Mouse (Mus musculus) neural tube, embryonic 13.5 days (tissue): ENCODE measurements around the gene Ccdc24. TPM values are rescaled to one million over a fixed set of nuclear protein-coding genes. Genes with fewer than 3 reads are reported as not detected.

Experiments
- ATAC-seq: fragments of 200-750 bp; cut with Nextera tagmentation; 2 replicates; pipeline ENCODE4 v1.8.0; 2017; ENCODE audit warnings: low read depth, mild to moderate bottlenecking, moderate TSS enrichment, moderate library complexity
- H3K27ac ChIP-seq: fragments of 300-500 bp; sonication (generic); replicated peaks from 2 replicates; pipeline ENCODE4 v1.5.1; 2015; ENCODE audit warnings: moderate library complexity, mild to moderate bottlenecking, inconsistent platforms
- H3K27me3 ChIP-seq: fragments of 300-500 bp; sonication (generic); 2 replicates; pipeline ENCODE4 v1.6.1; 2015; ENCODE audit warnings: mild to moderate bottlenecking, inconsistent platforms
- H3K36me3 ChIP-seq: fragments of 300-500 bp; sonication (generic); 2 replicates; pipeline ENCODE4 v1.6.1; 2015; ENCODE audit warnings: mild to moderate bottlenecking, inconsistent platforms
- H3K4me1 ChIP-seq: fragments of 300-500 bp; sonication (generic); replicated peaks from 2 replicates; pipeline ENCODE4 v1.6.1; 2015; ENCODE audit warnings: inconsistent platforms
- H3K4me2 ChIP-seq: fragments of 300-500 bp; sonication (generic); 2 replicates; pipeline ENCODE4 v1.6.1; 2015; ENCODE audit warnings: inconsistent platforms, mild to moderate bottlenecking, moderate library complexity
- H3K4me3 ChIP-seq: fragments of 300-500 bp; sonication (generic); 2 replicates; pipeline ENCODE4 v1.5.1; 2015; ENCODE audit warnings: mild to moderate bottlenecking, inconsistent platforms
- H3K9ac ChIP-seq: fragments of 300-500 bp; sonication (generic); 2 replicates; pipeline ENCODE4 v1.6.1; 2015; ENCODE audit warnings: moderate library complexity, mild to moderate bottlenecking, inconsistent platforms
- H3K9me3 ChIP-seq: fragments of 300-500 bp; sonication (generic); 2 replicates; pipeline ENCODE4 v1.6.1; 2016; ENCODE audit warnings: inconsistent platforms
- WGBS: fragments of 180-500 bp; shearing (Covaris S2); methylation state at CpG from one replicate; pipeline ENCODE4 v1.1.7; 2015; 5-methylcytosine and 5-hydroxymethylcytosine counted together
- polyA plus RNA-seq: library from polyadenylated mRNA; unstranded; fragments of >200 nt; fragmentation: Nextera tagmentation; extraction: Ambion mirVana; gene quantifications from 2 replicates; pipeline ENCODE4 v1.2.1, GENCODE M21; 2015

Gene Ccdc24
- polyA plus RNA-seq, 1 experiment from 2014 or later = 2.5 TPM

DNA sequence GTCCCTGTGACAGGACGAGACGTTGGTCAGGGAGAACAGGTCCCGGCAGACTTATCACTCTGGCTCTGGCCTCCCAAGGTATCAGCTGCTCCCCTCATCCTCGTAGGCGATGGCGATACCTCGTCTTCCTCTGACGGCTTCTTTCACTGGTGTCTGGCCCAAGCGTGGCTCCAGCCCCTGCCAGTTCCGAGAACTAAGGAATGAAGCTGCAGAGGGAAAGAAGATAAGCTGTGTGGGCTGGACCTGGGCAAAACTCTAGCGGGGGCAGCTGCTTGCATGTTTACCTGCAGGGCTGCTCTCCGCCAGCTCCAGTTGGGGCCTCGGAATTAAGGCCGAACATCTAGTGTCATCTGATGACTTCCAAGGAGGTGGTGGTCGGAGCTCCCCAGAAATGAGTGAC is 17.1 kb upstream of the Ccdc24 start:
- no peaks in the 10 kb centered on the region for H3K9me3 ChIP-seq
- no peaks in the 10 kb centered on the region for H3K27me3 ChIP-seq
- peaks cover 43% of the 10 kb centered on the region for H3K36me3 ChIP-seq
- WGBS = 92% methylated on average over 15 of the region's 15 CpGs
- no peak for ATAC-seq
- H3K4me3 ChIP-seq = no peak overlapping the region
- no peak overlapping the region for H3K27ac ChIP-seq
- H3K9ac ChIP-seq = no peak overlapping the region
- peaks cover 42% of the 10 kb centered on the region for H3K4me1 ChIP-seq
- H3K4me2 ChIP-seq = no peak overlapping the region

DNA sequence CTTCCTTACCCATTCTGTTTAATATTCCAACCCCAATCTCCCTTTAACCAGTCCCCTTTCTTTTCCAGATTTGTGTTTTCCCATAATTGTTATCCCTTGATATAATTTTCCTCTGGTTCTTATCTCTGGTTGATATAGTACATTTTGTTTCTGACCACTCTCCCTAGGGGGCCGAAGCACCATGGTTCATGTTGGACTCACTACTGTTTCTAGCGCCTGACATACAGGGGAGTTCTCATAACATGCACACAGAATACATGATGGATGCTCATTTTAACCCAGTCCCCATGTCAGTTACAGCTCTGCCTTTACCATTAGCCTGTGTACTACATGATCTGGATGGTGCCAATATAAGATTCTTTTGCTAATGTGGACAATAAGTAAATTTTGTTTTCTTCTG is 15.6 kb upstream of the Ccdc24 start:
- peak overlapping the region; percentile 91 for H3K4me2 ChIP-seq
- H3K4me3 ChIP-seq = peak overlapping the region; percentile 96
- WGBS = 78% methylated on average over 2 of the region's 2 CpGs
- H3K9me3 ChIP-seq = no peaks in the 10 kb centered on the region
- peaks cover 53% of the 10 kb centered on the region for H3K4me1 ChIP-seq
- no peak overlapping the region for H3K27ac ChIP-seq
- H3K36me3 ChIP-seq = peaks cover 40% of the 10 kb centered on the region
- H3K9ac ChIP-seq = peak overlapping the region; percentile 97
- no peak for ATAC-seq
- H3K27me3 ChIP-seq = no peaks in the 10 kb centered on the region

DNA sequence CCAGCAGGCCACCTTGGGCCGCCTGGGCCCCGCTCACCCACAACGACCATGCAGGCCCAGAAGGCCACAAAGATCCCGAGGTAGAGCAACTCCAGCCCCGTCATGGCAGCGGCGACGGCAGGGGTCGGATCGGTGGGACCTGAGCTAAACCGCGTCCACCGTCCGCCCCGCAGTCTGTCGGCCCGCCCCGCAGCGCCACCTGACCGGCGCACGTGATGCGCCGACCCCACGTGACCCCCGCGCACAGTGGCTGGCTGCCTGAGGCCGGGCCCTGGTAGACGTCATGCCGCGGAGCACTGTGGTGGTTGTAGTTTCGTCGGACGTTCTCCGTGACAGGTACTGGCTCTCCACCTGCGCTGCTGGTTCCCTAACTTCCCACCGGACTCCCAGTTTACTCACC is 14.8 kb upstream of the Ccdc24 start, which contains the start of gene Atp6v0b:
Gene Atp6v0b (minus strand): TSS at position 201 of the 400 bp plus-strand sequence.
- WGBS = under 1% methylated on average over 37 of the region's 37 CpGs
- peaks cover 57% of the 10 kb centered on the region for H3K4me1 ChIP-seq
- peak within 1 kb of the TSS; percentile 64; the same call in 1 of the 2 replicates for H3K27ac ChIP-seq

DNA sequence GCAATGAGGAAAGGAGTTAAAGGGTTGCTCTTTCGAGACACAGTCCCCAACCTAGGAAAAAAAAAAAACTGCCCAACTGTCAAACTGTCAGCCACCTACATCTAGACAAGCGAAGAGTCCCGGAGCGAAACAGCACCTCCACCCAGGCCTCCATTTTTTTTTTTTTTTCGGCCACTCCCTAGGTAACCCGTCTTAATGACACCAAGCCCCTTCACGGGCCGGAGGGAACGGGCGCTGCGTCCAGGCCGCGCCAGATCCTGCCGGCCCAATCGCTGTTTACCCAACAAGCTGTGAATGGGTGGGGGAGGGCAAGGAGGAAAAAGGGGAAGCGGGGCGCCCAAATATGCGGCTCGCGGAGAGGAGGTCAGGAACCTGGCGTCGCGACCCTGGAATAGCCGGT is 14.3 kb upstream of the Ccdc24 start:
- Histone ChIP-seq H3K9ac (peak overlapping the region; percentile 97), H3K36me3 (peaks cover 40% of the 10 kb centered on the region), H3K27me3 (no peaks in the 10 kb centered on the region), H3K9me3 (no peaks in the 10 kb centered on the region), H3K4me3 (peak overlapping the region; percentile 96), H3K27ac (0 out of 2 replicates have a peak overlapping the region, but pooled peaks have one; percentile 64), H3K4me2 (peak overlapping the region; percentile 91), H3K4me1 (peaks cover 60% of the 10 kb centered on the region)
- 0 out of 2 replicates have a peak, but pooled peaks have one; percentile 1 for ATAC-seq
- WGBS = 2% methylated on average over 24 of the region's 24 CpGs

More for the DNA sequence above, 14.8 kb upstream of the Ccdc24 start, which contains the start of gene Atp6v0b:
- Histone ChIP-seq H3K27me3 (no peaks in the 10 kb centered on the region), H3K9me3 (no peaks in the 10 kb centered on the region), H3K9ac (peak within 1 kb of the TSS; percentile 97), H3K4me2 (peak within 1 kb of the TSS; percentile 91), H3K4me3 (peak within 1 kb of the TSS; percentile 96), H3K36me3 (peaks cover 40% of the 10 kb centered on the region)
- peak; percentile 80 for ATAC-seq

DNA sequence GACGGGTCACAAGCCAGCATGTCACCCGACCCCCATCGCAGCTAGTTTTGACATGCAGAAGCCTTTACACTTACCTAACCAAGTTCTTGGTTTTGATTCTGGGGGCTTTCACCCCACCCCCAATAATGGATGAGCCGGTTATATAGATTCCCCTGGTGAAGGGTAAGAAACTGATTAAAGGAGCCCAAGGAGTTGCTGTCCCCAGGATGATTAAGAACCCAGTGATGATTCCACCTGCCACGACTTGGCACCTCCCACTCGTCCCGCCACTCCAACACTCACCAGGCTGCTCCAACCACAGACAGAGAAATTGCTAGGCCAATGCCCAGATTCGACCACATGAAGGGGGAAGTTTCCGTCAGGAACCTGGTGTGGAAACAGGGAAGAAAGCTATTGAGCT is 13.6 kb upstream of the Ccdc24 start:
- no peaks in the 10 kb centered on the region for H3K9me3 ChIP-seq
- 87% methylated on average over 9 of the region's 9 CpGs for WGBS
- no peaks in the 10 kb centered on the region for H3K27me3 ChIP-seq
- peak overlapping the region; percentile 97 for H3K9ac ChIP-seq
- H3K4me1 ChIP-seq = peaks cover 61% of the 10 kb centered on the region
- H3K4me3 ChIP-seq = peak overlapping the region; percentile 96
- peak overlapping the region; percentile 91 for H3K4me2 ChIP-seq
- ATAC-seq = no peak
- H3K27ac ChIP-seq = no peak overlapping the region
- H3K36me3 ChIP-seq = peaks cover 43% of the 10 kb centered on the region

DNA sequence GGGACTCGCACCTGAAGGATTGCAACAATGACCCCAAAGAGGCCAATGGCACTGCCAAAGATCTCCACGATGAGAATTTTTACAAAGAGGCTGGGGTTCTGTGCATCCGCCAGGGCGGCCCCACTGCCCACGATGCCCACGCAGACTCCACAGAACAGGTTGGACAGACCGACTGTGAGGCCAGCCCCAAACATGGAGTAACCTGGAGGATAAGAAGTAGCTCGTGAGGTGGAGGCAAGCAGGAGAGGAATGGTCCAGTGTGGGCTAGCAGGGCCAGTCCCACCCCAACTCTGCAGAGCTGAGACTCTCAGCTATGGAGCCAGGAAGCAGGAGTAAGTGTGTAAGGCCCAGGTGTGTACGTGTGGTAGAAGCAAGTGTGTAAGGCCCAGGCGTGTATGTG is 12.7 kb upstream of the Ccdc24 start:
- H3K4me2 ChIP-seq = no peak overlapping the region
- 94% methylated on average over 10 of the region's 10 CpGs for WGBS
- H3K27ac ChIP-seq = no peak overlapping the region
- no peaks in the 10 kb centered on the region for H3K27me3 ChIP-seq
- H3K36me3 ChIP-seq = peaks cover 48% of the 10 kb centered on the region
- H3K4me1 ChIP-seq = peaks cover 64% of the 10 kb centered on the region
- H3K9ac ChIP-seq = no peak overlapping the region; the same call in 1 of the 2 replicates
- no peak for ATAC-seq
- H3K4me3 ChIP-seq = no peak overlapping the region
- no peaks in the 10 kb centered on the region for H3K9me3 ChIP-seq

DNA sequence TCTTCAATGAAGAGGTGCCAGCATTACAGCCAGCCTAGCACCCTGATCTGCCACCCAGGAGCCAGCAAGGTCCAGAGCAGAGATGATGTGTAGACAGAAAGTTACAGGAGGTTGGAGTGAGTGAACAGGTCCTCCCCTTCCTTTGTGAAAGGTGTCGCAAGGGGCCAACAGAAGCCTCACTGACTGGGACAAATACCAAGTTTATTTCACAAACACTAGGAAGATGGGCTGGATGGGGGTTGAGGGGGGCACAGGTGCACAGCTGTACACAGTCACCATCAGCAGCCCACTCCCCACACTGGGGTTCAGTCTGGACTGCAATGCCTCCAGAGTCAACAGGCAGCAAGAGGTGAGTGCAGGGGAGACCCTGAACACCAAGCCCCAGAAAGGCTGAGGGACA is 11.8 kb upstream of the Ccdc24 start:
- peaks cover 73% of the 10 kb centered on the region for H3K4me1 ChIP-seq
- no peak overlapping the region for H3K27ac ChIP-seq
- WGBS = 93% methylated on average over 1 of the region's 1 CpGs
- H3K4me3 ChIP-seq = peak overlapping the region; percentile 76
- peak overlapping the region; percentile 97 for H3K9ac ChIP-seq
- H3K4me2 ChIP-seq = peak overlapping the region; percentile 90
- no peak for ATAC-seq
- peaks cover 49% of the 10 kb centered on the region for H3K36me3 ChIP-seq
- no peaks in the 10 kb centered on the region for H3K9me3 ChIP-seq
- H3K27me3 ChIP-seq = no peaks in the 10 kb centered on the region

DNA sequence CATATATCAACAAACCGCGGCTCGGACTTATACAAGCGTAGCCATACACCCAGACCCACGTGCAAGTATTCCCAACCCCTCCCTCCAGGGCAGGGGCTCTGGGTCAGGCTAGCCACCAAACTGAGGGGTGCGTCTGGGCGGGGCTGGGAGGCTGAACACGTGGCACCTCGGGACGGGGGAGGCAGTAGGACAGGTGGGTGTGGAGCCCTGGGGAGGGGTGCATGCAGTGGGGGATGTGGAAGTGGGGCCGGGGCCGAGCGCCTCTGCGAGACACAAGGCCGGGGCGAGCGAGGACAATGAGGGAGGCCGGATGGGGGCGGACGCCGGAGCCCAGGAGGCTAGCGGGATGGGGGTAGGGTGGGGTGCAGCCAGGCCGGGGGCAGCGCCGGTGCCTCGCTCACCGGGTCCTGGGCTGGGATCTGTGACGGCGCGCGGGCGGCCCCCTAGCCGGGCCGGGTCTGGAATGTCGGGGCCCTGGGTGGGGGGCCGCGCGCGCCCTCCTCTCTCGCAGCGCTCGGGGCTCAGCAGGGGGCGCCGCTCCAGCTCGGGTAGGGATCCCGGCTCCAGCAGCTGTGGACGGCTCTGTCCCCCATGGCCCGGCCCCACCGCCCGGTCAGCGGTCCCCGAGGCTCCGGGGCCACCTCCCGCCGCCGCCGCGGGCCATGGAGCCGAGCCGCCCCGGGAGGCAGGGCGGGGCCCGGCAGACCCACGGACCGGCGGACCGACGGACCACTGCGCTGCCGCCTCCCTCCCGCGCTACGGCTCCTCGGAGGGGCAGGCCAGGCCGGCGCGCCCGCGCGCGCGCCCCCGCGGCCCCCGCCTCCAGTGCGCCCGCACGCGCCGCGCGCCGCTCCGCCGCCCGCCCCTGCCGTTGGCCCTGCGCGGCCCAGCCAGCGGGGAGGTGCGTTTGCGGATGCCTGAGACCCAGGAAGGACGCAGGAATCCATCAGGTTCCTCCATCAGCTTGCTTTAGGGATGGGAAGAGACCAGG is 10.6 kb upstream of the Ccdc24 start, which contains the start of gene B4galt2:
Gene B4galt2 (minus strand): TSS at position 787 of the 991 bp plus-strand sequence.
- Histone ChIP-seq H3K4me3 (peak within 1 kb of the TSS; percentile 76), H3K27me3 (no peaks in the 10 kb centered on the region), H3K9me3 (no peaks in the 10 kb centered on the region), H3K36me3 (peaks cover 52% of the 10 kb centered on the region), H3K4me2 (peak within 1 kb of the TSS; percentile 90), H3K27ac (peak within 1 kb of the TSS; percentile 83), H3K4me1 (peaks cover 84% of the 10 kb centered on the region), H3K9ac (peak within 1 kb of the TSS; percentile 97)
- ATAC-seq = peak; percentile 53
- WGBS = under 1% methylated on average over 67 of the region's 103 CpGs

DNA sequence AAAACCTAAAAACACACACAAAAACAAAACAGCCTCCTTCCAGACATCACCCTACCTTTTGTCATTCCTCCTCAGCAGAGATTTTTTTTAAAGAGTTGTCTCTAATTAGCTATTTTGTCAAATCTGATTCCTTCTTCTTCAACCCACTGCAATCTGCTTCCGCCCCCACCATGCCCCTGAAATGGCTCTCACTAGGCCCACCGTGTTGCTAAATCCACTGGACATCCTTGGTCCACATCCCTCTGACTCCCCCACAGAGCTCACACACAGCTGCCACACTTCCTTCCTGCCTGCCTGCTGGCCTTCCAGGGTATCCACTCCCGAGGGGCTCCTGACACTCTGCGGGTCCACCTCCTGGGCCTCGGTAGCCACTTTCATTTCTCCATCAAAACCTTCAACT is 6.3 kb upstream of the Ccdc24 start:
- Histone ChIP-seq H3K4me1 (peaks cover 49% of the 10 kb centered on the region), H3K4me2 (no peak overlapping the region), H3K27me3 (no peaks in the 10 kb centered on the region), H3K9me3 (no peaks in the 10 kb centered on the region), H3K9ac (peak overlapping the region; percentile 45), H3K4me3 (no peak overlapping the region), H3K36me3 (peaks cover 73% of the 10 kb centered on the region), H3K27ac (no peak overlapping the region)
- 73% methylated on average over 5 of the region's 5 CpGs for WGBS
- no peak for ATAC-seq

DNA sequence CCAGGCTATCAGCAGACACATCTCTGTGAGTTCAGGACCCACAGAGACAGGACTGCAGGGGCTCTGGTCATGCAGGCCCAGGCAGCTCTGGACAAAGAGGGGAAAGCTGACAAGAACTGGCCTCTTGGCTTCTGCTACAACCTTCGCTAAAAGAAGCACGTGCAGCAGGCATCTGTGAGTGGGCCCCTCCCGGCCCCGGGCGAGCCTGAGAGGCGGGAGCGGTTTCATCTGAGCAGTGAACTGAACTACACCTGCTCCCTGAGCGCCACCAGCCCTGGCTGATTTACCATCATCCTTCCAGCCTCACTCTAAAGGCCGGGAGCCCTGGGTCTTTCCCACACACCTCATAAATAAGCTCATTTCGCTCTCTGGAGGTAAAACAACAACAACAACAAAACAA is 5.9 kb upstream of the Ccdc24 start:
- Histone ChIP-seq H3K4me1 (peaks cover 46% of the 10 kb centered on the region), H3K36me3 (peaks cover 77% of the 10 kb centered on the region), H3K27ac (no peak overlapping the region), H3K4me2 (no peak overlapping the region), H3K27me3 (no peaks in the 10 kb centered on the region), H3K9me3 (no peaks in the 10 kb centered on the region), H3K4me3 (no peak overlapping the region), H3K9ac (peak overlapping the region; percentile 45)
- 45% methylated on average over 10 of the region's 10 CpGs for WGBS
- no peak for ATAC-seq

DNA sequence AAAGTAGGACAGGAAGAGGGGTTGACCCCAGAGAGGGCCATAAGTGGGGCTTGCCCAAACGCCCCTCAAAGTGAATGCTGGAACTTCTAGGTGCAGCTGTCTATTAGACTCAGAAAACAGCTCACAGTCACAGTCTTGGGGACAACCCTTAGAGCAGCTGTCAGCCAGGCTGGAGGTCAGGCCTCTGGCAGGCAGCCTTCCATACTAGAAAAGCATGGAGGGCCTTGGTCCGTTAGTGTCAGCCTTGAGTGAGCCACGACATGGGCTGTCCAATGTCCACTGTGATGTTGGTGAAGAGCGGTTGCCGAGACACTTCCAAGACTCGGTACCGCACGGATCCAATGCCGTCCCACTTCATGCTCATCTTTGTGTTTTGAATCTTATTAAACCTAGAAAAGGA is 1.3 kb upstream of the Ccdc24 start:
- Histone ChIP-seq H3K27ac (no peak overlapping the region), H3K27me3 (no peaks in the 10 kb centered on the region), H3K4me1 (peaks cover 22% of the 10 kb centered on the region), H3K4me3 (no peak overlapping the region), H3K9ac (no peak overlapping the region), H3K36me3 (peaks cover 56% of the 10 kb centered on the region), H3K4me2 (no peak overlapping the region), H3K9me3 (no peaks in the 10 kb centered on the region)
- no peak for ATAC-seq
- 91% methylated on average over 9 of the region's 9 CpGs for WGBS

DNA sequence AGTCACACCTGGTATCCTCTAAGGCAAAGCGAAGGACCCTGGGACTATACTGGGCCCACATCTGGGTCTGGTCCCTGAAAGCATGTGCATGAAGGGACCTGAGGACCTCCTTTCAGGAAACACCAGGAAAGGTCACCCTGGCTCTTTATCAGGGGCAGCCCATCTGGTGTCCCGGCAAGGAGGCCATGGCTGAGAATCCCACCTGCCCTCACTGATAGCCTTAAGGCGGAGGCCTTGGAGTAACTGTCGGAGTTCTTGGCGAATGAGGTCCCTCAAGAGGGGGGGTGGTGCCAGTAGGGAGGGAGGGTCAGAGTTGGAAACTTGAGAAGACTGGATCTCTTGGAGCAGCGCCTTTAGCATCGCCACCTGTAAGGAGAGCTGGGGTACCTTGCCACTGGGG is 570 bp downstream of the Ccdc24 start:
- WGBS = 66% methylated on average over 7 of the region's 7 CpGs
- peaks cover 7% of the 10 kb centered on the region; the same call in 1 of the 2 replicates for H3K27me3 ChIP-seq
- no peak overlapping the region for H3K4me3 ChIP-seq
- no peak overlapping the region for H3K27ac ChIP-seq
- no peak overlapping the region for H3K9ac ChIP-seq
- 0 out of 2 replicates have a peak overlapping the region, but pooled peaks have one; percentile 35 for H3K4me2 ChIP-seq
- no peaks in the 10 kb centered on the region for H3K9me3 ChIP-seq
- peaks cover 40% of the 10 kb centered on the region for H3K36me3 ChIP-seq
- peaks cover 25% of the 10 kb centered on the region for H3K4me1 ChIP-seq
- ATAC-seq = no peak
